Mouse (Mus musculus) layer of hippocampus, postnatal 14 days (tissue): ENCODE measurements at regions not wholly inside any gene's neighbourhood (a gene's known extent, or its start where the extent isn't known, plus 50 kb on each side); places are given as distances from the start of the nearest gene placed in this dataset.
A peak's percentile ranks its signal among the peaks of the same experiment; 100 is the strongest.

Experiments used
- DNase-seq, 2 experiments: peaks; one replicate each; pipeline ENCODE4 v3.0.0; 2021 to 2022; ENCODE audit warnings: low spot score in 2 of 2, mixed read lengths in 1 of 2

DNA sequence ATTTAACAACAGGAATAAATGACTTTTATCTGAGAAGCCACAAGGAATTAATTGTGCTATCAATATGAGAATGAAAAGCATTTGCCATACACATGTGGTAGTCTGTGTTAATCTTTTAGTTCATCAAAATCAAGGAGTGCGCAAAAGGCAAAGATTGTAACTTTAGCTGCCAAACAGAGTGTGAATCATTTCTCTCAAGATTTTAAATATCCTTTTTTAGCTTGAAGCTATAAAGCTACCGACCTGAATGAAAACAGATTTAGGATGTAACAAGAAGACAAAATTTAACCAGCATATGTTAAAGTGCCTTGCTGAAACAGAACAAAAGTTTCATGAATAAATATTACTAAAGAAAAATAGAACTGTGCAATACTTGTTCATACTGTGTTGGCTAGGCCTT is 133.3 kb upstream of the Cdh10 start:
- no peak for DNase-seq

- no peak for DNase-seq
These were observed 122.0 kb upstream of the Cdh10 start for GRCm38 (mm10) chr15:18696680-18697284.

DNA sequence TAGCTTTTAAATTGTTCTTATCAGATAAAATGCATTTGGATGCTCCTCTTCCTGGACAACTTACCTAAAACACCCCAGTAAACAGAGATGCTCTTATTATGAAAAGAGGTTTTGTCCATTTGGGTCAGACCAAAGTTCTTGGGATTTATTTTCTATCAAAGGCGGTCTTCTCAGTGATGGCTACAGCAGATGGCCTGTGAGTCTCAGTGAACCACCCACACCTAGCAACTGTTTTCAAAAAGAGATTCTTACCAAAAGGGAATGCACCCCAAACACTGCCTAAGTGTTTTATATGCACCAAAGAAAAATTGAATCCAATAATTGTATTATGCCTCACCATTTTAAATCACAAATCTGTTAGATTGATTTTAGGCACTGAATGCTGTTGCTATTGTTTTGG is 74.5 kb upstream of the Cdh10 start:
- DNase-seq = no peak

DNA sequence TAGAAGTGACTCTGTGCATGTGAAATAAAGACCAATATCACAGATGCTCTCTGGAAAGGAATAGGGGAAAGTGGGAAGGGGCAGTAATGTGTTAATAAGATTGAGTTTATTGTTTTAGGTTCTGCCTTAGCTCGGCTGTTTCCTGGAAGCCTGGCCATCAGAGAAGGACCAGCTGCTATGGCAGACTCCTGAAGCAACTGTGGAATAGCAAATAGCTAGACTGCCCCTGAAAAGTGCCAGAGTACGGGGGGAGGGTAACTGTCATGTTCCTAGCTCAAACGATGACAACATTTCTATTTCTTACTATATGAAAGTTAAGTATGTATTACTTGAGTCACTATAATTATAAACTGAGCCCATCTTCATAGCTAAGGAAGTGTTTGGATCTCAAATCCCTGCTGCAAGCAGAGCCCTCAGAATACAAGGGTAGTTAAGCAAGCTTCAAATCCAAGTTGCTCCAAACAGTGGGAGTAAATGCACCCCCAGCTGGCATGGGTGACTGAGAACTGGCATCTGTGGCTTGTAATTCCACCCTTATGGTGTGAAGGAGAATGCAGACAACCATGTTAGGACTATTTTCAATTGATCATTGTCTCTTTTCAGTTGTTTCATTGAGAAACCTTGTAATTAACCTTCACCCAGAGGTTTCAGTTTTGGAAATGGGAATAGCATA is 70.0 kb upstream of the Cdh10 start:
- peak; percentile 69 to 91 for DNase-seq
